In the genomic region with DNA sequence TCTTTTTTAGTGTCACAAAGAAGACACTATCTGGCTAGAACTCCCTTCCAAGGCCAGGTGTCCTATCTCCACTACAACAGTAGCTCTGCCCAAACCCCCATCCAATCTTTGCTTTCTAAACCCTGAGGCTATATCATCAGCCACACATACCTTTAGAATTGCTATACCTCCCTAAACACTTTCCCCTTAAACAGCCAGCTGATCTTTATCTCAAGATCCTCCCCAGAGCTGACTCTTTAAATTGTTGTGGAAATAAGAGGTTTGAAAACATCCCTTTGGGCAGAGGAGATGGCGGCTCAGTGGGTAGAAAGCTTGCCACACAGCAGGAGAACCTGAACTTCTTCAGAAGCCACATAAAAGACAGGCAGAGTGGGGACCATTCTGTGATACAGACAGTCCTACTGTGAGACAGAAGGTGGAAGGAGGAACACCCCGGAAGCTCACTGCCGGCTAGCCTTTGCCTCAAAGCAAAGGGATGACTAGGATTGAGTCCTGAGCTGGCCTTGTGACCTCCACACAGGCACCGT, we compare ENCODE assay signal across 15 mouse cellular contexts. TPM values are rescaled to one million over a fixed set of nuclear protein-coding genes. Genes with fewer than 3 reads are reported as not detected.
"Had no signal": no experiment of that assay in that cellular context is flagged by ENCODE, and none has a peak within 500 bp of the region (broad histone marks: within the 10 kb centered on the region; RNA-seq: fewer than 3 reads in every experiment).

No protein-coding gene starts in this region.

- DNase-seq: kidney, adult 2 months; kidney, postnatal 36 days; layer of hippocampus, adult 9-11 months; layer of hippocampus, postnatal 36 days; lung, embryonic 14.5 days; lung, postnatal 10 days; right cerebral cortex, postnatal 14 days; thymus, postnatal 14 days had no signal

- H3K4me2 ChIP-seq: limb, embryonic 15.5 days; liver, embryonic 12.5 days; lung, embryonic 14.5 days; midbrain, embryonic 12.5 days had no signal

- ATAC-seq: liver, embryonic 12.5 days; midbrain, embryonic 16.5 days had no signal

- H3K9me3 ChIP-seq: limb, embryonic 15.5 days; liver, embryonic 12.5 days; midbrain, embryonic 12.5 days had no signal

- H3K36me3 ChIP-seq: limb, embryonic 15.5 days; liver, embryonic 12.5 days; midbrain, embryonic 12.5 days had no signal

- H3K4me3 ChIP-seq: limb, embryonic 15.5 days; liver, embryonic 12.5 days; midbrain, embryonic 12.5 days had no signal

- H3K27ac ChIP-seq: limb, embryonic 15.5 days; liver, embryonic 12.5 days; macrophage; midbrain, embryonic 12.5 days had no signal

- H3K9ac ChIP-seq: limb, embryonic 15.5 days; liver, embryonic 12.5 days; lung, embryonic 14.5 days; midbrain, embryonic 12.5 days had no signal

RNA-seq across cellular contexts. Expression of a gene that starts 31.9 kb away (rescaled TPM):
- total RNA-seq: megakaryocyte-erythroid progenitor cell, adult 5-6 weeks had no signal
- polyA plus RNA-seq: limb, embryonic 11.5 days; macrophage had no signal
